Mouse (Mus musculus) kidney, adult 2 months (tissue): ENCODE results near the gene Rassf5.

Source experiments
- CTCF ChIP-seq: fragments of 200-500 bp; conservative IDR thresholded peaks from 2 replicates; pipeline ENCODE4 v1.5.1; 2011; ENCODE audit warnings: low read depth, mild to moderate bottlenecking, control low read depth, low read length, moderate library complexity, mixed read lengths; ENCODE audit not compliant: insufficient read depth, insufficient read length
- POLR2A ChIP-seq: fragments of 200-500 bp; IDR thresholded peaks from one replicate; pipeline ENCODE4 v1.6.1; 2011; ENCODE audit warnings: low read depth, low read length, control low read depth

- no peak for TF ChIP-seq CTCF
- TF ChIP-seq POLR2A: no peak
Observed at GRCm38 (mm10) chr1:131167612-131168011, 77.4 kb downstream of the Rassf5 start.
